Mouse (Mus musculus) liver, embryonic 14.5 days (tissue): ENCODE data around the gene Gm13212.

Source experiments
- CTCF ChIP-seq: IDR thresholded peaks from 2 replicates; pipeline ENCODE4 v1.5.1; 2016; ENCODE audit warnings: antibody characterized with exemption, low read depth, control low read depth
- EP300 ChIP-seq: IDR thresholded peaks from 2 replicates; pipeline ENCODE4 v1.6.1; 2016; ENCODE audit warnings: antibody characterized with exemption, low read depth

DNA sequence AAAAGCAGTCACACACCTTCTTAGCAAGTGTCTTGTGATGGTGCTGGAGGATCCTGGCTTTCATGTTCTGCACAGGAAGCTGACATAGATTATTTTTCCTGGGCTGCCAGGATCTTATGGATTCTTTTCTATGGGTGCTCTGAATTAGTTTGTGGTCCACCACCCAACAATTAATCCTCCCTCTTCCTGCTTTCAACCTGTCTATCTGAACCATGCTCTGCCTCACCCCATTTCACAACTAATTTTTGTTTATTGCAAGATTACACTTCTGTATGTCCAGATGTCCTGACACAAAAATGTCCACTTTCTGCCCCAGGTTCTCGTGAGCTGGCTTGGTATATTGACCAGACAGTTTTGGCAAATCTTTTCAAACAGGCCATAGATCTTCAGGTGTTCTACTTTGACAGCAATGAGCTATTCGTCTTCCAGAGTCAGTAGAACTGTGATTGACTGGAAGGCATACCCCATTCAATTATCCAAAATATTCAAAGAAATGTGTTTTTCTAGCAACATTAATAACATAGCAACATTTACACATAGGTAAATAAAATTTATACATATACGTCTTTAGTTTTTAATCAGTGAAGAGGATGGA is 25.4 kb upstream of the Gm13212 start:
- no peak for TF ChIP-seq CTCF
- TF ChIP-seq EP300, result no peak
